Mouse (Mus musculus): Measurements from ENCODE around the gene Ppp1r15b. TPM values are rescaled to one million over a fixed set of nuclear protein-coding genes. Genes with fewer than 3 reads are reported as not detected.

Gene Ppp1r15b
- polyA plus RNA-seq, 2 experiments: 29.9 to 38.5 TPM

DNA sequence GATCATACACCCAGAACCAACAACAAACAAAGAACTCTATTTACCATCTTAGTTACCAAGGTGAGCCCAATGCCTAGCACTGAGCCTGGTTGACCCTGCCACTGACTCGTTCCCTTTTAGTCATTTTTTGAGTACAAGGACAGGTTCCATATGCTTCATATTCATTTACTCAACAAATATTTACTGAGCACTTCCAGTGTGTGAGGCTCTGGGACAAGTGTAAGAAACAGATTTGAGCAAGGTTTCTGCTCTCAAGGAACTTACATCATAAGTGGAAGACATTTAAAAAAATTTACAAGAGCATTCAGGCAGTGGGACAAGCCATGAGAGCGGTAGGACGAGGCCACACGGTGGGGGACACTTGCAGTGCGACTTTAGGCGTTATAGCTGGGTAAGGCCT is 24.3 kb downstream of the Ppp1r15b start:
- WGBS: 80% methylated on average over 6 of the region's 6 CpGs
- H3K27me3 ChIP-seq (ENCODE audit: control insufficient read depth, insufficient read depth, low read length): no peaks in the 10 kb centered on the region
- H3K9me3 ChIP-seq (ENCODE audit: control insufficient read depth, low read length): no peaks in the 10 kb centered on the region
- no peak overlapping the region for H3K4me3 ChIP-seq (replicated peaks; ENCODE audit: low read length)
- ATAC-seq (ENCODE audit: low FRiP score, low read depth): no peak
- TF ChIP-seq POLR2A (IDR thresholded peaks at IDR 0.05; ENCODE audit: borderline replicate concordance, extremely low read depth, insufficient read depth, insufficient read length): no peak
- H3K9ac ChIP-seq (ENCODE audit: low read depth, low read length, severe bottlenecking): no peak overlapping the region
- H3K4me1 ChIP-seq (ENCODE audit: control insufficient read depth, insufficient read depth, low read length): 0 out of 2 replicates have a peak, but pooled peaks cover 5% of the 10 kb centered on the region
- no peak overlapping the region for H3K4me2 ChIP-seq (replicated peaks; ENCODE audit: low read depth, low read length, severe bottlenecking)
- no peak overlapping the region for H3K27ac ChIP-seq (replicated peaks; ENCODE audit: low read depth, low read length)
- H3K36me3 ChIP-seq (ENCODE audit: control insufficient read depth, insufficient read depth, low read length): no peaks in the 10 kb centered on the region
- no peak for DNase-seq (ENCODE audit: low spot score)

DNA sequence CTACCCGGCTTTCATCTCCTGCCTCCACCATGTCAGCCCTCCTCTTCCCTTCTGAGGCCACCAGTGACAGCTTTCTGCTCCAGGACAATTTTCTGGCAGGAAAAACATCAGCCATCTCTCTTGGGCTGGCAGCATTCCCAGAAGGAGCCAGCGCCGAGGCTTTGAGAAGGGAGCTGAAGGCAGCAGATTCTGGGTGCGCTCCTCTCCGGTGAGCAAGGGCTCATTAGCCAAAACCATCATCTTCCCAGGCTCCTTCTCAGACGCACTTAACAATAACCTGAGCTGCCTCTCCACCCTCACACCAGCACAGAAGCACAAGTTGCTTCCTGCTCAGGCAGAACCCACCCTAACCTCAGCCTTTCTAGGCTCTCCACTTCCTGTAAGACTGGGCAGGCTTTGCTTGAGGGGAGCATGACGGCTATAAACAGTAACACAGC is 28.2 kb downstream of the Ppp1r15b start:
- Histone ChIP-seq H3K4me3 (replicated peaks; ENCODE audit: low read length) (no peak overlapping the region), H3K4me1 (ENCODE audit: control insufficient read depth, insufficient read depth, low read length) (0 out of 2 replicates have a peak, but pooled peaks cover 5% of the 10 kb centered on the region), H3K4me2 (replicated peaks; ENCODE audit: low read depth, low read length, severe bottlenecking) (no peak overlapping the region), H3K9me3 (ENCODE audit: control insufficient read depth, low read length) (no peaks in the 10 kb centered on the region), H3K27ac (replicated peaks; ENCODE audit: low read depth, low read length) (no peak overlapping the region), H3K9ac (ENCODE audit: low read depth, low read length, severe bottlenecking) (no peak overlapping the region), H3K36me3 (ENCODE audit: control insufficient read depth, insufficient read depth, low read length) (no peaks in the 10 kb centered on the region), H3K27me3 (ENCODE audit: control insufficient read depth, insufficient read depth, low read length) (peaks cover 27% of the 10 kb centered on the region)
- no peak for TF ChIP-seq POLR2A (IDR thresholded peaks at IDR 0.05; ENCODE audit: borderline replicate concordance, extremely low read depth, insufficient read depth, insufficient read length)
- ATAC-seq (ENCODE audit: low FRiP score, low read depth) (no peak), DNase-seq (ENCODE audit: low spot score) (no peak)
- 27% methylated on average over 6 of the region's 7 CpGs for WGBS

DNA sequence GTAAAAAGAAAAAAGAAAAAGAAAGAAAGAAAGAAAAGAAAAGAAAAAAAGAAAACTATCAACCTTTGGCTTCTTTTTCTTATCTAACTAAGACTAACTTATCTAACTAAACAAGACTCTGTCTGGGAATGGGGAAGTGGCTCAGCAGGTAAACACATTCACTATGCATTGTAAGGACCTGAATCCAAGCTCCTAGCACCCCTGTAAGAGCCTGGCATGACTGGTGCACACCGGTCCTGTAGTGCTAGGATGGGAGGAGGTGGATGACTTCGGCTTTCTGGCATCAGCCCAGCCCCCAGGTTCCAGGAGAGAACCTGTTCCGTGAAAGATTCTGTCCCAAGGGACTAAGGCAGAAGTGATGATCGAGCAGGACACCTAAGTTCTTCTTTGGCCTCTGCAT is 30.6 kb downstream of the Ppp1r15b start:
- Histone ChIP-seq H3K9ac (ENCODE audit: low read depth, low read length, severe bottlenecking) (no peak overlapping the region), H3K9me3 (ENCODE audit: control insufficient read depth, low read length) (no peaks in the 10 kb centered on the region), H3K4me1 (ENCODE audit: control insufficient read depth, insufficient read depth, low read length) (0 out of 2 replicates have a peak, but pooled peaks cover 10% of the 10 kb centered on the region), H3K27ac (replicated peaks; ENCODE audit: low read depth, low read length) (no peak overlapping the region), H3K36me3 (ENCODE audit: control insufficient read depth, insufficient read depth, low read length) (no peaks in the 10 kb centered on the region), H3K4me3 (replicated peaks; ENCODE audit: low read length) (no peak overlapping the region), H3K27me3 (ENCODE audit: control insufficient read depth, insufficient read depth, low read length) (peaks cover 46% of the 10 kb centered on the region), H3K4me2 (replicated peaks; ENCODE audit: low read depth, low read length, severe bottlenecking) (no peak overlapping the region)
- ATAC-seq (ENCODE audit: low FRiP score, low read depth): no peak
- no peak for TF ChIP-seq POLR2A (IDR thresholded peaks at IDR 0.05; ENCODE audit: borderline replicate concordance, extremely low read depth, insufficient read depth, insufficient read length)
- WGBS: 52% methylated on average over 4 of the region's 4 CpGs
- DNase-seq (ENCODE audit: low spot score): no peak

DNA sequence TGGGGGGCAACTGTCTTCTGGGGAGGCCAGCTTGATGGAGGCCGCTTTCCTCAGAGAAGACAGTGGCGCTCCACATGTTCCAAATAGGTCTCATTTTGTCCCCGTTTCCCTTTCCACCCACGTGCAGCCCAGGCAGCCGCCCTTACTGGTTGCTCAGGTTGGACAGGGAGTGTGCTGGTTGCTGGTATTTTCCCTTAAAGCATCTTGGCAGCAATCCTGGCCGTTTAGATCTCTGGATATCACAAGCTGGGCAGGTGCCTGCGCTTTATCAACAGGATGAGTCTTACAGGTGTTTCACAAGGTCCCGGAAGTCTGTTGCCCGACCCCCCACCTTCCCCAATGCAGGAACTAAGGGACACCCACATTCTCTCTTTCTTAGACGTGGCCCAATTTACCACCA is 31.1 kb downstream of the Ppp1r15b start:
- no peak for TF ChIP-seq POLR2A (IDR thresholded peaks at IDR 0.05; ENCODE audit: borderline replicate concordance, extremely low read depth, insufficient read depth, insufficient read length)
- Histone ChIP-seq H3K9me3 (ENCODE audit: control insufficient read depth, low read length) (no peaks in the 10 kb centered on the region), H3K27me3 (ENCODE audit: control insufficient read depth, insufficient read depth, low read length) (peaks cover 46% of the 10 kb centered on the region), H3K27ac (replicated peaks; ENCODE audit: low read depth, low read length) (no peak overlapping the region), H3K4me3 (replicated peaks; ENCODE audit: low read length) (no peak overlapping the region), H3K36me3 (ENCODE audit: control insufficient read depth, insufficient read depth, low read length) (no peaks in the 10 kb centered on the region), H3K9ac (ENCODE audit: low read depth, low read length, severe bottlenecking) (no peak overlapping the region), H3K4me1 (ENCODE audit: control insufficient read depth, insufficient read depth, low read length) (0 out of 2 replicates have a peak, but pooled peaks cover 10% of the 10 kb centered on the region), H3K4me2 (replicated peaks; ENCODE audit: low read depth, low read length, severe bottlenecking) (no peak overlapping the region)
- WGBS: 64% methylated on average over 10 of the region's 10 CpGs
- DNase-seq (ENCODE audit: low spot score): no peak
- ATAC-seq (ENCODE audit: low FRiP score, low read depth): no peak

DNA sequence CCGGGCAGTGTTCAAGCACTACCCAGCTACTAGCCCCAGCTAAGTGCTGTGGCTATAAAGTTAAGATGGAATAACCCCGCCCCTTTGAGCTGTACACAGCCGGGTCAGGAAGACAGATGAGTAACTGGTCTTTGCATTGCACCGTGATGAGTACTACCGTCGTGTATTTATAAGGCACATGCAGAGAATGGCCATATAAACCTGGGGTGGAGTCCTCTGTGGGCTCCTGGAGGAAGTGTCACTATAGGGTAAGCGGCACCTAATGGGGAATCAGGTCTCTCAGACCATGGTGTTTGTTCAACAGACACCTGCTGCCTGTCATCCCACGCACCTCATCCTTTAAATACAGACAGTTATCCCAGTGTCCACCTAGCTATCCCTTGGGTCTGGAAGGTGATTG is 32.0 kb downstream of the Ppp1r15b start:
- no peak for TF ChIP-seq POLR2A (IDR thresholded peaks at IDR 0.05; ENCODE audit: borderline replicate concordance, extremely low read depth, insufficient read depth, insufficient read length)
- WGBS: 41% methylated on average over 8 of the region's 8 CpGs
- Histone ChIP-seq H3K4me3 (replicated peaks; ENCODE audit: low read length) (no peak overlapping the region), H3K9ac (ENCODE audit: low read depth, low read length, severe bottlenecking) (no peak overlapping the region), H3K4me2 (replicated peaks; ENCODE audit: low read depth, low read length, severe bottlenecking) (0 out of 2 replicates have a peak overlapping the region, but pooled peaks have one; percentile 97), H3K4me1 (ENCODE audit: control insufficient read depth, insufficient read depth, low read length) (0 out of 2 replicates have a peak, but pooled peaks cover 10% of the 10 kb centered on the region), H3K36me3 (ENCODE audit: control insufficient read depth, insufficient read depth, low read length) (no peaks in the 10 kb centered on the region), H3K27ac (replicated peaks; ENCODE audit: low read depth, low read length) (no peak overlapping the region), H3K9me3 (ENCODE audit: control insufficient read depth, low read length) (no peaks in the 10 kb centered on the region), H3K27me3 (ENCODE audit: control insufficient read depth, insufficient read depth, low read length) (peaks cover 48% of the 10 kb centered on the region)
- DNase-seq (ENCODE audit: low spot score): no peak
- no peak for ATAC-seq (ENCODE audit: low FRiP score, low read depth)
